Mouse (Mus musculus) gastrocnemius, adult 18-20 months (tissue): ENCODE data around the gene Zfp513. TPM values are rescaled to one million over a fixed set of nuclear protein-coding genes. Genes with fewer than 3 reads are reported as not detected.
A peak's percentile ranks its signal among the peaks of the same experiment; 100 is the strongest.

Experiments used
- DNase-seq: peaks from one replicate; pipeline ENCODE4 v3.0.0; 2021; ENCODE audit warnings: low spot score
- total RNA-seq, 2 experiments: library from RNA; stranded (reverse); gene quantifications; 2 replicates each; pipeline ENCODE4 v1.2.3; 2021

Gene Zfp513
- total RNA-seq, 2 experiments from 2014 or later, result 6.0 to 7.2 TPM

- peak; percentile 95 for DNase-seq
These were observed 22.1 kb downstream of the Zfp513 start, which contains the start of the genes Gm29609 and Gtf3c2 for GRCm38 (mm10) chr5:31179766-31180630. Gene Gm29609 (minus strand): TSS chr5:31179911. Gene Gtf3c2 (minus strand): TSS chr5:31180144.

GRCm38 (mm10) chr5:31179301-31179765 lies 22.8 kb downstream of the Zfp513 start:
- no peak for DNase-seq

GRCm38 (mm10) chr5:31168630-31169029 lies 33.5 kb downstream of the Zfp513 start:
- DNase-seq, result no peak

GRCm38 (mm10) chr5:31164878-31165277 lies 37.2 kb downstream of the Zfp513 start:
- no peak for DNase-seq

GRCm38 (mm10) chr5:31162462-31162861 lies 39.6 kb downstream of the Zfp513 start:
- no peak for DNase-seq

- peak; percentile 84 for DNase-seq
These were observed 48.0 kb downstream of the Zfp513 start, which contains the start of gene Mpv17 for GRCm38 (mm10) chr5:31154152-31154553. Gene Mpv17 (minus strand): TSS chr5:31154251.

GRCm38 (mm10) chr5:31153516-31154151 lies 48.5 kb downstream of the Zfp513 start:
- DNase-seq, result peak; percentile 59

GRCm38 (mm10) chr5:31151746-31152145 lies 50.4 kb downstream of the Zfp513 start:
- DNase-seq, result no peak

- DNase-seq, result no peak
These were observed 52.3 kb downstream of the Zfp513 start for GRCm38 (mm10) chr5:31149781-31150180.

Other genes with a start within 250 kb of the Zfp513 start
- gene Preb, start 241.9 kb downstream of the Zfp513 start, total RNA-seq, result 10 to 100 TPM; 70.5 to 78.2 TPM
- under 1 TPM; 0.07 to 0.21 TPM for gene Tcf23, start 233.6 kb downstream of the Zfp513 start, total RNA-seq
- gene Atraid, start 154.0 kb downstream of the Zfp513 start, total RNA-seq, result 10 to 100 TPM; 45.3 to 45.4 TPM
- 1 to 10 TPM; 4.3 to 5.7 TPM for gene Slc5a6, start 153.4 kb downstream of the Zfp513 start, total RNA-seq
- gene Cad, start 147.5 kb downstream of the Zfp513 start, total RNA-seq, result 10 to 100 TPM; 21.0 to 24.9 TPM
- not detected for gene Dnajc5g, start 96.0 kb downstream of the Zfp513 start, total RNA-seq
- under 1 TPM in 1 of 2 experiments, not detected in 1; 0.09 TPM for gene Slc30a3, start 94.1 kb downstream of the Zfp513 start, total RNA-seq
- 100 to 1,000 TPM; 438 to 512 TPM for gene Trim54, start 85.6 kb downstream of the Zfp513 start, total RNA-seq
- gene Ucn, start 63.5 kb downstream of the Zfp513 start, total RNA-seq, result not detected
- 10 to 100 TPM; 18.8 to 22.0 TPM for gene Mpv17, start 48.1 kb downstream of the Zfp513 start, total RNA-seq
- gene Gm29609, start 22.4 kb downstream of the Zfp513 start, total RNA-seq, result under 1 TPM; 0.28 to 0.50 TPM
- gene Gtf3c2, start 22.2 kb downstream of the Zfp513 start, total RNA-seq, result 10 to 100 TPM; 20.7 to 20.9 TPM
- 10 to 100 TPM; 29.1 to 30.8 TPM for gene Snx17, start 9.1 kb downstream of the Zfp513 start, total RNA-seq
- gene Eif2b4, start 8.9 kb downstream of the Zfp513 start, total RNA-seq, result 10 to 100 TPM; 42.9 to 46.8 TPM
- gene Ppm1g, start 18.4 kb upstream of the Zfp513 start, total RNA-seq, result 10 to 100 TPM; 37.8 to 43.9 TPM
- gene Nrbp1, start 38.6 kb upstream of the Zfp513 start, total RNA-seq, result 10 to 100 TPM; 50.3 to 54.9 TPM
- not detected for gene Gm9970, start 38.9 kb upstream of the Zfp513 start, total RNA-seq
- gene Krtcap3, start 49.4 kb upstream of the Zfp513 start, total RNA-seq, result 1 to 10 TPM; 1.9 to 2.1 TPM
- 10 to 100 TPM; 26.2 to 26.9 TPM for gene Ift172, start 88.8 kb upstream of the Zfp513 start, total RNA-seq
- gene Fndc4, start 93.8 kb upstream of the Zfp513 start, total RNA-seq, result 1 to 10 TPM; 1.5 to 1.6 TPM
- gene Gckr, start 95.1 kb upstream of the Zfp513 start, total RNA-seq, result not detected